Mouse (Mus musculus) ES-Bruce4 (cell line): Measurements from ENCODE around the gene Mbd5.

Experiments
- CTCF ChIP-seq: IDR thresholded peaks from one replicate; pipeline ENCODE4 v1.8.1; 2011; ENCODE audit warnings: low read depth, low read length
- EP300 ChIP-seq: IDR thresholded peaks from 2 replicates; pipeline ENCODE4 v1.6.1; 2011; ENCODE audit warnings: low read depth, low read length; ENCODE audit not compliant: insufficient read depth

- TF ChIP-seq CTCF = no peak
- no peak for TF ChIP-seq EP300
Measured at GRCm38 (mm10) chr2:49349813-49350212, 400.5 kb downstream of the Mbd5 start.
